Mouse (Mus musculus) neural tube, embryonic 11.5 days (tissue): Measurements from ENCODE around the gene Zbtb18. TPM values are rescaled to one million over a fixed set of nuclear protein-coding genes. Genes with fewer than 3 reads are reported as not detected.

Experiments used
- ATAC-seq: fragments of 200-750 bp; cut with Nextera tagmentation; 2 replicates; pipeline ENCODE4 v1.8.0; 2017; ENCODE audit warnings: moderate number of reproducible peaks, mild to moderate bottlenecking, moderate TSS enrichment, moderate library complexity; ENCODE audit not compliant: insufficient read depth, low FRiP score, low TSS enrichment
- DNase-seq: peaks from one replicate; pipeline ENCODE4 v3.0.0-alpha.2; 2015; ENCODE audit warnings: low spot score
- H3K27ac ChIP-seq: fragments of 300-500 bp; sonication (generic); 2 replicates; pipeline ENCODE4 v1.5.1; 2014; ENCODE audit warnings: low read depth, mild to moderate bottlenecking, low read length
- H3K27me3 ChIP-seq: fragments of 300-500 bp; sonication (generic); 2 replicates; pipeline ENCODE4 v1.6.1; 2014; ENCODE audit warnings: mild to moderate bottlenecking, low read length, mixed read lengths; ENCODE audit not compliant: control insufficient read depth, insufficient read depth
- H3K36me3 ChIP-seq: fragments of 300-500 bp; sonication (generic); 2 replicates; pipeline ENCODE4 v1.6.1; 2014; ENCODE audit warnings: mild to moderate bottlenecking, low read length, moderate library complexity, mixed read lengths; ENCODE audit not compliant: control insufficient read depth, insufficient read depth
- H3K4me1 ChIP-seq: fragments of 300-500 bp; sonication (generic); 2 replicates; pipeline ENCODE4 v1.6.1; 2014; ENCODE audit warnings: low read length, mixed read lengths; ENCODE audit not compliant: control insufficient read depth, insufficient read depth
- H3K4me2 ChIP-seq: fragments of 300-500 bp; sonication (generic); 2 replicates; pipeline ENCODE4 v1.6.1; 2014; ENCODE audit warnings: low read depth, mild to moderate bottlenecking, moderate library complexity
- H3K4me3 ChIP-seq: fragments of 300-500 bp; sonication (generic); 2 replicates; pipeline ENCODE4 v1.5.1; 2014; ENCODE audit warnings: low read depth, low read length
- H3K9ac ChIP-seq: fragments of 300-500 bp; sonication (generic); 2 replicates; pipeline ENCODE4 v1.6.1; 2014; ENCODE audit warnings: mild to moderate bottlenecking, low read length
- H3K9me3 ChIP-seq: fragments of 300-500 bp; sonication (generic); 2 replicates; pipeline ENCODE4 v1.6.1; 2016; ENCODE audit warnings: low read length; ENCODE audit not compliant: control insufficient read depth
- WGBS: fragments of 180-500 bp; shearing (Covaris S2); extraction: QIAGEN DNeasy Blood & Tissue Kit; methylation state at CpG from one replicate; pipeline ENCODE4 v1.1.7; 2014; 5-methylcytosine and 5-hydroxymethylcytosine counted together
- polyA plus RNA-seq: library from polyadenylated mRNA; unstranded; fragments of >200 nt; fragmentation: Nextera tagmentation; extraction: Ambion mirVana; gene quantifications from 2 replicates; pipeline ENCODE4 v1.2.1, GENCODE M21; 2014

Zbtb18 gene
- polyA plus RNA-seq, 1 experiment from 2014 or later: 11.6 TPM

DNA sequence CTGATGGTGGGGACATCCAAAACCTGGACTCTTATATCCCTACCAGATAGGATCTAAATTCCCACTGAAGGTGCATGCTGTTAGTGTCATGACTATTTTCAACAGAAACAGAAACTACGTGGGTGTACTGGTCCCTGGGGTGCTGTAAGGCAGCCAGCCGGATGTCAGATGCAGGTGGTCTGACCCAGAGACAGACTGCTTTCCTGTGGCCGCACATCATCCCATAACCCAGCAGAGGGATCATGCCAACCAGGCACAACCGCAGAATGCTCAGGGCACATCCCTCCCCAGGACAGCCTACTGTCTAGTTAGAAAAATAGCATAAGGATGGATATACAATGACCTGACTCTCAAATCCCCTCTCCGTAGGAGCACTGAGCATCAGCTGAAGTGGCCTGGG is 14.3 kb upstream of the Zbtb18 start:
- H3K27ac ChIP-seq: no peak overlapping the region
- no peaks in the 10 kb centered on the region for H3K27me3 ChIP-seq
- no peak for DNase-seq
- no peak for ATAC-seq
- no peaks in the 10 kb centered on the region for H3K4me1 ChIP-seq
- H3K9ac ChIP-seq: no peak overlapping the region
- H3K4me3 ChIP-seq: no peak overlapping the region
- no peaks in the 10 kb centered on the region for H3K9me3 ChIP-seq
- H3K4me2 ChIP-seq: no peak overlapping the region
- WGBS: 78% methylated on average over 5 of the region's 5 CpGs
- no peaks in the 10 kb centered on the region for H3K36me3 ChIP-seq

DNA sequence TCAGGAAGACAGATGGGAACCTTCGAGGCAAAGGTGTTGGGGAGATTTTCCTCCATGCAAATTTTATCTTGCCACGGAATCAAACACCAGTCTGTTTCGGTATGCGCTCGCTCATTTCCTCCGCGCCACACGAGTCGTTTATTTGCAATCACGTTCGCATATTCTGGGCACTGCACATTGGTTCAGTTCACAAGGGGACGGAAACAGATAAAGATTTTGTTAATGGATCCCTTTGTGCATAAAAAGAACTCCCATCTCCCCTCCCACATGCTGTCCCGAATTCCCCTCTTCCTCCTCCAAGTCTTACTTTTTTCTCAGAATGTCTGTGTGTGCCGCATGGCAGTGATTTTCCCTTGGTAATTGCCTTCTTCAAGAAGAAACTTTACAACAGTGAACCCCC is 13.8 kb upstream of the Zbtb18 start:
- no peak for ATAC-seq
- 90% methylated on average over 14 of the region's 14 CpGs for WGBS

DNA sequence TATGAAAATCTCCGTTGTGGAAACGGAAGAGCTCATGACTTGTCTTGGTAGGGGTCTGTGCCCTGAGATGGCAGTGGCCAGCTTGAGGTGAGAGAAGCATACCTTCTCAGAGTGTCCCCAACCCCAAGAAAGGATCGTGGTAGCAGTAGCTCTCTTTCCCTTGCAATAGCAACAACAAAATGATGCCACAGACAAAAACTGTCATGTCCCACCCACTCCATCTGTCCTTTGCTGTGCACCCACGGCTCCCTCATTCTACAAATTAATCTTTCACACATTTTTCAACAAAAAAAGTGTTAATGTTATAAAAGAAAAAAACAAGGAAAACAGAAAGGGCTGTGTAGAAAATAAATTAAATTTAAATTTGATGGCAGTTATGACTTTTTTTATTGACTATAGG is 13.1 kb upstream of the Zbtb18 start:
- Histone ChIP-seq H3K27ac (no peak overlapping the region), H3K36me3 (no peaks in the 10 kb centered on the region), H3K9me3 (no peaks in the 10 kb centered on the region), H3K9ac (no peak overlapping the region), H3K4me1 (no peaks in the 10 kb centered on the region), H3K4me3 (no peak overlapping the region), H3K4me2 (no peak overlapping the region), H3K27me3 (no peaks in the 10 kb centered on the region)
- WGBS: 79% methylated on average over 4 of the region's 4 CpGs
- ATAC-seq: no peak
- no peak for DNase-seq

More for the DNA sequence above, 13.8 kb upstream of the Zbtb18 start:
- no peak overlapping the region for H3K27ac ChIP-seq
- no peak overlapping the region for H3K4me3 ChIP-seq
- H3K36me3 ChIP-seq: no peaks in the 10 kb centered on the region
- no peak overlapping the region for H3K4me2 ChIP-seq
- H3K9me3 ChIP-seq: no peaks in the 10 kb centered on the region
- no peak for DNase-seq
- no peaks in the 10 kb centered on the region for H3K4me1 ChIP-seq
- no peaks in the 10 kb centered on the region for H3K27me3 ChIP-seq
- H3K9ac ChIP-seq: no peak overlapping the region

DNA sequence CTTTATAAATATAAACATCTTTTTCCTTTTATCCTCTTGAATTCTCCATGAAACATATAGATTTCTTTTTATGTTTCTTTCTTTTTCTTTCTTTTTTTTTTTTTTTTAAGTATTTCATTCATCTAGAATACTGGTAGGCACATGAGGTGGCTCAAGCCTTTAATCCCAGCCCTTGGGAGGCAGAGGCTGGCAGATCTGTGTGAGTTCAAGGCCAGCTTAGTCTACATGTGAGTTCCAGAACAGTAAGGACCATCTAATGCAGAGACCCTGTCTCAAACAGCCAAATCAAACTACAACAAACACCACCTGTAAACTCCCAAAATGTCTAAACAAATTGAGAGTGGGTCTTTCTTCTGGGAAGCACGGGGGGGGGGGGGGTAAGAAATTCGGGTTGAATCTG is 1.7 kb upstream of the Zbtb18 start:
- H3K4me3 ChIP-seq: no peak overlapping the region
- WGBS: 11% methylated on average over 1 of the region's 2 CpGs
- H3K4me1 ChIP-seq: peaks cover under 1% of the 10 kb centered on the region
- DNase-seq: no peak
- no peaks in the 10 kb centered on the region for H3K9me3 ChIP-seq
- no peaks in the 10 kb centered on the region for H3K27me3 ChIP-seq
- no peak overlapping the region for H3K9ac ChIP-seq
- H3K4me2 ChIP-seq: 0 out of 2 replicates have a peak overlapping the region, but pooled peaks have one; percentile 9
- H3K27ac ChIP-seq: peak overlapping the region; percentile 99; the same call in 1 of the 2 replicates
- no peak for ATAC-seq
- H3K36me3 ChIP-seq: no peaks in the 10 kb centered on the region

DNA sequence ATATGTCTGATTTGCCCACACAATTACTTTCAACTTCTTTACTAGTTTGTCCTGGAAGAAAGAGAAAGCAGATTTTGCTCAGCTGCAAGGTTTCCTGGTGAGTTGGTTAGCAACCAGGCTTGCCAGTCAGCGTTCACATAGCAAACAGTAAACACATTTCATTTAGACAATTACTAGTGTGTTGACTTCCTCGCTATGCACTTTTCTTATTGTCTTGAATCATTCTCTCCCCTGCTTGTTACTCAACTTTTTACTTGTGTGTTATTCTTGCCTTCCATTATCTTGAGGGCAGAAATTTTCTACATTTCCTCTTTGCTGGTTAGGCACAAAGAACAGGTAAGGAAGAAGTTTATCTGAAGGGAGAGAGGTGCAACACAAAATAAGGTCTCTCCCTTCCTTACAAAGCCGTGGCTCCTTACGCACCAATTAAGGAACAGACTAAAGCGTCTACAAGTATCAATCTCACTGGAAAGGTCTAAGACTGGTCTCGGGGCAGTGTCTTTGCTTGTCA is 1.1 kb upstream of the Zbtb18 start:
- no peaks in the 10 kb centered on the region for H3K36me3 ChIP-seq
- H3K4me1 ChIP-seq: peaks cover 4% of the 10 kb centered on the region
- H3K4me3 ChIP-seq: peak overlapping the region; percentile 96
- ATAC-seq (no peak), DNase-seq (no peak)
- peak overlapping the region; percentile 72 for H3K4me2 ChIP-seq
- H3K27me3 ChIP-seq: no peaks in the 10 kb centered on the region
- no peaks in the 10 kb centered on the region for H3K9me3 ChIP-seq
- H3K27ac ChIP-seq: peak overlapping the region; percentile 99
- peak overlapping the region; percentile 84 for H3K9ac ChIP-seq
- WGBS: under 1% methylated on average over 6 of the region's 6 CpGs

GRCm38 (mm10) chr1:177441492-177442195 is 507 bp upstream of the Zbtb18 start:
- Histone ChIP-seq H3K9ac (peak overlapping the region; percentile 84), H3K4me3 (peak overlapping the region; percentile 96), H3K36me3 (no peaks in the 10 kb centered on the region), H3K4me1 (peaks cover 5% of the 10 kb centered on the region), H3K4me2 (peak overlapping the region; percentile 72), H3K27ac (peak overlapping the region; percentile 99), H3K27me3 (no peaks in the 10 kb centered on the region), H3K9me3 (no peaks in the 10 kb centered on the region)
- DNase-seq (peak; percentile 98), ATAC-seq (peak; percentile 97)
- WGBS: 0% methylated on average over 79 of the region's 87 CpGs

- peaks cover 19% of the 10 kb centered on the region for H3K4me1 ChIP-seq
- no peaks in the 10 kb centered on the region for H3K9me3 ChIP-seq
- peak overlapping the region; percentile 96 for H3K9ac ChIP-seq
- H3K4me3 ChIP-seq: peak overlapping the region; percentile 96
- ATAC-seq (peak; percentile 8; the same call in 1 of the 2 replicates), DNase-seq (peak; percentile 64)
- peak overlapping the region; percentile 66 for H3K4me2 ChIP-seq
- 0% methylated on average over 34 of the region's 62 CpGs for WGBS
- H3K27me3 ChIP-seq: no peaks in the 10 kb centered on the region
- H3K27ac ChIP-seq: peak overlapping the region; percentile 99
- peaks cover 3% of the 10 kb centered on the region for H3K36me3 ChIP-seq
These were observed 921 bp downstream of the Zbtb18 start for GRCm38 (mm10) chr1:177442821-177443723.

GRCm38 (mm10) chr1:177443724-177444482 is 1.8 kb downstream of the Zbtb18 start:
- H3K9me3 ChIP-seq: no peaks in the 10 kb centered on the region
- peak overlapping the region; percentile 66 for H3K4me2 ChIP-seq
- H3K36me3 ChIP-seq: peaks cover 6% of the 10 kb centered on the region
- H3K9ac ChIP-seq: peak overlapping the region; percentile 96
- H3K27me3 ChIP-seq: no peaks in the 10 kb centered on the region
- DNase-seq (no peak), ATAC-seq (no peak)
- WGBS: 21% methylated on average over 9 of the region's 9 CpGs
- H3K4me3 ChIP-seq: peak overlapping the region; percentile 96
- peak overlapping the region; percentile 99 for H3K27ac ChIP-seq
- H3K4me1 ChIP-seq: peaks cover 23% of the 10 kb centered on the region
